Mouse (Mus musculus) kidney, postnatal 10 days (tissue): ENCODE data around the gene Clspn.
A peak's percentile ranks its signal among the peaks of the same experiment; 100 is the strongest.

ENCODE experiments used
- DNase-seq: peaks from one replicate; pipeline ENCODE4 v3.0.0; 2021; ENCODE audit warnings: mixed read lengths

Clspn gene

GRCm38 (mm10) chr4:126567243-126567642, 10.5 kb downstream of the Clspn start:
- peak; percentile 39 for DNase-seq

- no peak for DNase-seq
These were observed 13.0 kb downstream of the Clspn start for GRCm38 (mm10) chr4:126569783-126570182.

GRCm38 (mm10) chr4:126576281-126576680, 19.5 kb downstream of the Clspn start:
- no peak for DNase-seq

GRCm38 (mm10) chr4:126577920-126578319, 21.2 kb downstream of the Clspn start:
- no peak for DNase-seq

- DNase-seq = no peak
These were observed 22.3 kb downstream of the Clspn start for GRCm38 (mm10) chr4:126579077-126579476.

- DNase-seq = no peak
These were observed 29.0 kb downstream of the Clspn start for GRCm38 (mm10) chr4:126585739-126586138.

GRCm38 (mm10) chr4:126592039-126592438, 35.3 kb downstream of the Clspn start:
- DNase-seq = no peak

GRCm38 (mm10) chr4:126599971-126600754, 43.4 kb downstream of the Clspn start:
- peak; percentile 79 for DNase-seq

GRCm38 (mm10) chr4:126601597-126602444, 45.1 kb downstream of the Clspn start:
- DNase-seq = peak; percentile 73

- no peak for DNase-seq
These were observed 45.7 kb downstream of the Clspn start for GRCm38 (mm10) chr4:126602445-126602762.

GRCm38 (mm10) chr4:126604141-126604540, 47.4 kb downstream of the Clspn start:
- no peak for DNase-seq

GRCm38 (mm10) chr4:126605751-126606150, 49.0 kb downstream of the Clspn start:
- no peak for DNase-seq

GRCm38 (mm10) chr4:126609606-126610181, 53.0 kb downstream of the Clspn start, which contains the start of gene 5730409E04Rik:
TSS of gene 5730409E04Rik (plus strand) at chr4:126609818.
- DNase-seq = peak; percentile 86

GRCm38 (mm10) chr4:126611991-126612390, 55.3 kb downstream of the Clspn start:
- DNase-seq = peak; percentile 12

GRCm38 (mm10) chr4:126616312-126616711, 59.6 kb downstream of the Clspn start:
- no peak for DNase-seq

- DNase-seq = peak; percentile 28
These were observed 63.1 kb downstream of the Clspn start for GRCm38 (mm10) chr4:126619691-126620330.

- no peak for DNase-seq
These were observed 63.7 kb downstream of the Clspn start for GRCm38 (mm10) chr4:126620349-126620874.

GRCm38 (mm10) chr4:126627021-126627681, 70.4 kb downstream of the Clspn start:
- DNase-seq = peak; percentile 56

- DNase-seq = no peak
These were observed 75.2 kb downstream of the Clspn start for GRCm38 (mm10) chr4:126631922-126632321.

- no peak for DNase-seq
These were observed 75.9 kb downstream of the Clspn start for GRCm38 (mm10) chr4:126632668-126633067.

GRCm38 (mm10) chr4:126636330-126636729, 79.6 kb downstream of the Clspn start:
- no peak for DNase-seq

- no peak for DNase-seq
These were observed 80.7 kb downstream of the Clspn start for GRCm38 (mm10) chr4:126637446-126637845.
